Mouse (Mus musculus): ENCODE measurements around the gene Trappc6a.

- no peak for TF ChIP-seq TBP (conservative IDR thresholded peaks at IDR 0.05; ENCODE audit: low read depth, low read length)
- no peak for TF ChIP-seq CTCF (conservative IDR thresholded peaks at IDR 0.05 in 1 of 2, IDR thresholded peaks at IDR 0.05 in 1 of 2; ENCODE audit: low read depth in 2 of 2, low read length in 2 of 2)
- TF ChIP-seq POLR2A (IDR thresholded peaks at IDR 0.05; ENCODE audit: low read depth, low read length): no peak
- TF ChIP-seq ETS1 (conservative IDR thresholded peaks at IDR 0.05; ENCODE audit: low read depth, low read length): no peak
- no peak for TF ChIP-seq ZNF384 (IDR thresholded peaks at IDR 0.05; ENCODE audit: low read depth, low read length)
- no peak for TF ChIP-seq MAFK (IDR thresholded peaks at IDR 0.05; ENCODE audit: insufficient replicate concordance, low read length)
- TF ChIP-seq ZC3H11A (IDR thresholded peaks at IDR 0.05; ENCODE audit: low read depth, low read length): no peak
- no peak for TF ChIP-seq POLR2AphosphoS2 (IDR thresholded peaks at IDR 0.05; ENCODE audit: low read depth, low read length)
- TF ChIP-seq E2F4 (IDR thresholded peaks at IDR 0.05; ENCODE audit: insufficient replicate concordance, low read depth, low read length): no peak
- no peak for TF ChIP-seq BHLHE40 (IDR thresholded peaks at IDR 0.05; ENCODE audit: low read depth, low read length)
- TF ChIP-seq MYC (IDR thresholded peaks at IDR 0.05; ENCODE audit: low read depth, low read length): no peak
Measured at GRCm38 (mm10) chr7:19472403-19472802, 35.8 kb upstream of the Trappc6a start.
